In genomic region chr12:58802410-58802809, GRCm38 (mm10) we compare ENCODE assay signal across 8 mouse cellular contexts.
DNase-seq lines count a peak whose midpoint lies in the region; ATAC-seq and TF ChIP-seq lines count a peak whose summit lies in the region.

No protein-coding gene starts in this region.

- 0 out of 2 replicates have a peak, but pooled peaks cover 4% of the 10 kb centered on the region for H3K4me1 ChIP-seq in midbrain, embryonic 10.5 days
- no peaks in the 10 kb centered on the region for H3K4me1 ChIP-seq in midbrain, embryonic 16.5 days (ENCODE audit: control insufficient read depth, insufficient read depth, low read length)
- no peaks in the 10 kb centered on the region for H3K4me1 ChIP-seq in embryonic facial prominence, embryonic 11.5 days (ENCODE audit: control insufficient read depth, insufficient read depth, low read length)
- no peaks in the 10 kb centered on the region for H3K4me1 ChIP-seq in kidney, postnatal 0 days (replicated peaks; ENCODE audit: insufficient read depth, low read length)
- no peaks in the 10 kb centered on the region for H3K4me1 ChIP-seq in liver, adult 2 months (ENCODE audit: control insufficient read depth, insufficient read depth, low read length)
- H3K4me1 ChIP-seq in olfactory bulb, adult 2 months (ENCODE audit: control insufficient read depth, insufficient read depth, low read length): no peaks in the 10 kb centered on the region

- peak; percentile 82 for DNase-seq in midbrain, embryonic 10.5 days (ENCODE audit: low spot score)
- peak; percentile 90 for DNase-seq in embryonic facial prominence, embryonic 11.5 days (ENCODE audit: low spot score)
- DNase-seq in heart, adult 9 months (ENCODE audit: low spot score in 2 of 2): peak; percentile 21 to 31
- DNase-seq in kidney, postnatal 0 days (ENCODE audit: low spot score): peak; percentile 84
- DNase-seq in liver, adult 2 months (ENCODE audit: extremely low read depth, low read depth, low spot score): peak; percentile 46
- DNase-seq in testis, postnatal 14 days (ENCODE audit: low spot score): peak; percentile 78

- H3K27me3 ChIP-seq in midbrain, embryonic 10.5 days (ENCODE audit: low read depth, poor library complexity, severe bottlenecking): no peaks in the 10 kb centered on the region
- no peaks in the 10 kb centered on the region for H3K27me3 ChIP-seq in midbrain, embryonic 16.5 days (ENCODE audit: control insufficient read depth, insufficient read depth, low read depth, low read length)
- H3K27me3 ChIP-seq in embryonic facial prominence, embryonic 11.5 days (ENCODE audit: control insufficient read depth, insufficient read depth, low read length): no peaks in the 10 kb centered on the region
- no peaks in the 10 kb centered on the region for H3K27me3 ChIP-seq in kidney, postnatal 0 days (ENCODE audit: insufficient read depth, low read length)
- no peaks in the 10 kb centered on the region for H3K27me3 ChIP-seq in liver, adult 2 months (ENCODE audit: control insufficient read depth, insufficient read depth, low read length)

- TF ChIP-seq CTCF in kidney, postnatal 0 days (IDR thresholded peaks at IDR 0.05; ENCODE audit: low read depth): peak; percentile 90
- TF ChIP-seq CTCF in liver, adult 2 months (IDR thresholded peaks at IDR 0.05; ENCODE audit: low read depth, low read length): peak; percentile 69
- peak; percentile 41; the same call in 1 of the 2 replicates for TF ChIP-seq CTCF in olfactory bulb, adult 2 months (IDR thresholded peaks at IDR 0.05; ENCODE audit: insufficient read depth, low read depth, low read length)

- H3K27ac ChIP-seq in midbrain, embryonic 10.5 days (replicated peaks): no peak overlapping the region
- no peak overlapping the region for H3K27ac ChIP-seq in midbrain, embryonic 16.5 days (ENCODE audit: low read length)
- no peak overlapping the region for H3K27ac ChIP-seq in embryonic facial prominence, embryonic 11.5 days (replicated peaks; ENCODE audit: low read depth, low read length)
- H3K27ac ChIP-seq in kidney, postnatal 0 days: no peak overlapping the region
- H3K27ac ChIP-seq in liver, adult 2 months (replicated peaks; ENCODE audit: insufficient read depth, low read depth, low read length): no peak overlapping the region
- H3K27ac ChIP-seq in olfactory bulb, adult 2 months (ENCODE audit: insufficient read depth, low read depth, low read length): no peak overlapping the region

- 41% methylated on average over 4 of the region's 4 CpGs for WGBS in midbrain, embryonic 10.5 days
- WGBS in midbrain, embryonic 16.5 days: 39% methylated on average over 4 of the region's 4 CpGs
- WGBS in embryonic facial prominence, embryonic 11.5 days: 47% methylated on average over 4 of the region's 4 CpGs
- WGBS in kidney, postnatal 0 days: 42% methylated on average over 4 of the region's 4 CpGs
- WGBS in liver, adult 2 months: 40% methylated on average over 4 of the region's 4 CpGs
- 41% methylated on average over 4 of the region's 4 CpGs for WGBS in olfactory bulb, adult 2 months

- H3K9me3 ChIP-seq in midbrain, embryonic 10.5 days (replicated peaks): no peaks in the 10 kb centered on the region
- H3K9me3 ChIP-seq in midbrain, embryonic 16.5 days (replicated peaks; ENCODE audit: control insufficient read depth, low read length, poor library complexity, severe bottlenecking): no peaks in the 10 kb centered on the region
- no peaks in the 10 kb centered on the region for H3K9me3 ChIP-seq in embryonic facial prominence, embryonic 11.5 days (replicated peaks; ENCODE audit: control insufficient read depth, low read length)
- H3K9me3 ChIP-seq in kidney, postnatal 0 days (replicated peaks; ENCODE audit: low read length): no peaks in the 10 kb centered on the region

- no peak for ATAC-seq in midbrain, embryonic 16.5 days
- ATAC-seq in embryonic facial prominence, embryonic 11.5 days (replicated peaks; ENCODE audit: insufficient number of reproducible peaks, low FRiP score, low TSS enrichment, low read depth): 0 out of 2 replicates have a peak, but pooled peaks have one; percentile 81
- ATAC-seq in kidney, postnatal 0 days (replicated peaks; ENCODE audit: low FRiP score, low read depth): peak; percentile 75

- H3K36me3 ChIP-seq in midbrain, embryonic 10.5 days: no peaks in the 10 kb centered on the region
- no peaks in the 10 kb centered on the region for H3K36me3 ChIP-seq in midbrain, embryonic 16.5 days (ENCODE audit: control insufficient read depth, insufficient read depth, low read length)
- no peaks in the 10 kb centered on the region for H3K36me3 ChIP-seq in embryonic facial prominence, embryonic 11.5 days (replicated peaks; ENCODE audit: control insufficient read depth, insufficient read depth, low read depth, low read length)
- H3K36me3 ChIP-seq in kidney, postnatal 0 days (ENCODE audit: insufficient read depth, low read length): no peaks in the 10 kb centered on the region
- H3K36me3 ChIP-seq in liver, adult 2 months (ENCODE audit: control insufficient read depth, insufficient read depth, low read length): no peaks in the 10 kb centered on the region

- no peak overlapping the region for H3K4me3 ChIP-seq in midbrain, embryonic 10.5 days
- no peak overlapping the region for H3K4me3 ChIP-seq in midbrain, embryonic 16.5 days (ENCODE audit: low read depth, low read length)
- no peak overlapping the region for H3K4me3 ChIP-seq in embryonic facial prominence, embryonic 11.5 days (ENCODE audit: low read depth, low read length)
- H3K4me3 ChIP-seq in kidney, postnatal 0 days (replicated peaks; ENCODE audit: low read depth, low read length): no peak overlapping the region
- H3K4me3 ChIP-seq in liver, adult 2 months (ENCODE audit: insufficient read depth, low read depth, low read length): no peak overlapping the region
- H3K4me3 ChIP-seq in olfactory bulb, adult 2 months (ENCODE audit: insufficient read depth, low read depth, low read length): no peak overlapping the region

- TF ChIP-seq POLR2A in liver, adult 2 months (IDR thresholded peaks at IDR 0.05; ENCODE audit: extremely low read depth, insufficient read depth, low read length): no peak
- no peak for TF ChIP-seq POLR2A in olfactory bulb, adult 2 months (IDR thresholded peaks at IDR 0.05; ENCODE audit: insufficient read depth, low read depth, low read length)

- no peak overlapping the region for H3K9ac ChIP-seq in midbrain, embryonic 16.5 days (ENCODE audit: low read depth, low read length)
- no peak overlapping the region for H3K9ac ChIP-seq in embryonic facial prominence, embryonic 11.5 days (replicated peaks; ENCODE audit: low read length)
- H3K9ac ChIP-seq in kidney, postnatal 0 days (ENCODE audit: low read depth, low read length): no peak overlapping the region
- no peak overlapping the region for H3K9ac ChIP-seq in liver, adult 2 months (ENCODE audit: low read depth, low read length)

- no peaks in the 10 kb centered on the region for H3K79me2 ChIP-seq in liver, adult 2 months (ENCODE audit: control insufficient read depth, insufficient read depth, low read length)

- no peak overlapping the region for H3K4me2 ChIP-seq in midbrain, embryonic 16.5 days (ENCODE audit: low read length)
- no peak overlapping the region for H3K4me2 ChIP-seq in embryonic facial prominence, embryonic 11.5 days (ENCODE audit: low read depth, low read length)
- H3K4me2 ChIP-seq in kidney, postnatal 0 days (ENCODE audit: low read length): no peak overlapping the region

Comparison
In these comparisons a context has a peak if more than half of its experiments do, and no peak if none do; other contexts are left out.
1. DNase-seq: peak in every context shown above with its lines; median percentile 90 in embryonic facial prominence, embryonic 11.5 days; 84 in kidney, postnatal 0 days; 82 in midbrain, embryonic 10.5 days; 78 in testis, postnatal 14 days; 46 in liver, adult 2 months; 26 in heart, adult 9 months.